Mouse (Mus musculus) liver, embryonic 16.5 days (tissue): Measurements from ENCODE around the gene Foxo3. TPM values are rescaled to one million over a fixed set of nuclear protein-coding genes. Genes with fewer than 3 reads are reported as not detected.

Experiments used
- ATAC-seq: fragments of 200-750 bp; cut with Nextera tagmentation; 2 replicates; pipeline ENCODE4 v1.8.0; 2017; ENCODE audit warnings: low read depth, mild to moderate bottlenecking, moderate number of reproducible peaks, moderate library complexity
- H3K27ac ChIP-seq: fragments of 300-500 bp; sonication (generic); 2 replicates; pipeline ENCODE4 v1.5.1; 2014; ENCODE audit warnings: mild to moderate bottlenecking, low read length
- H3K27me3 ChIP-seq: fragments of 300-500 bp; sonication (generic); 2 replicates; pipeline ENCODE4 v1.6.1; 2014; ENCODE audit warnings: low read depth, low read length, mixed read lengths; ENCODE audit not compliant: control insufficient read depth, insufficient read depth
- H3K36me3 ChIP-seq: fragments of 300-500 bp; sonication (generic); 2 replicates; pipeline ENCODE4 v1.6.1; 2014; ENCODE audit warnings: mild to moderate bottlenecking; ENCODE audit not compliant: control insufficient read depth, insufficient read depth
- H3K4me1 ChIP-seq: fragments of 300-500 bp; sonication (generic); 2 replicates; pipeline ENCODE4 v1.6.1; 2014; ENCODE audit warnings: low read depth, low read length, mixed read lengths; ENCODE audit not compliant: control insufficient read depth
- H3K4me2 ChIP-seq: fragments of 300-500 bp; sonication (generic); 2 replicates; pipeline ENCODE4 v1.6.1; 2014; ENCODE audit warnings: low read depth, low read length, mixed read lengths
- H3K4me3 ChIP-seq: fragments of 300-500 bp; sonication (generic); 2 replicates; pipeline ENCODE4 v1.5.1; 2014; ENCODE audit warnings: low read depth, mild to moderate bottlenecking, low read length
- H3K9ac ChIP-seq: fragments of 300-500 bp; sonication (generic); 2 replicates; pipeline ENCODE4 v1.6.1; 2014; ENCODE audit warnings: low read depth, low read length
- H3K9me3 ChIP-seq: fragments of 300-500 bp; sonication (generic); replicated peaks from 2 replicates; pipeline ENCODE4 v1.6.1; 2016; ENCODE audit warnings: low read length; ENCODE audit not compliant: control insufficient read depth
- WGBS: fragments of 180-500 bp; shearing (Covaris S2); extraction: QIAGEN DNeasy Blood & Tissue Kit; methylation state at CpG from one replicate; pipeline ENCODE4 v1.1.7; 2014; ENCODE audit not compliant: insufficient replicate concordance; 5-methylcytosine and 5-hydroxymethylcytosine counted together
- polyA plus RNA-seq: library from polyadenylated mRNA; unstranded; fragments of >200 nt; fragmentation: Nextera tagmentation; extraction: Ambion mirVana; gene quantifications from 2 replicates; pipeline ENCODE4 v1.2.1, GENCODE M21; 2015

The Foxo3 gene
- polyA plus RNA-seq, 1 experiment from 2014 or later = 13.7 TPM

DNA sequence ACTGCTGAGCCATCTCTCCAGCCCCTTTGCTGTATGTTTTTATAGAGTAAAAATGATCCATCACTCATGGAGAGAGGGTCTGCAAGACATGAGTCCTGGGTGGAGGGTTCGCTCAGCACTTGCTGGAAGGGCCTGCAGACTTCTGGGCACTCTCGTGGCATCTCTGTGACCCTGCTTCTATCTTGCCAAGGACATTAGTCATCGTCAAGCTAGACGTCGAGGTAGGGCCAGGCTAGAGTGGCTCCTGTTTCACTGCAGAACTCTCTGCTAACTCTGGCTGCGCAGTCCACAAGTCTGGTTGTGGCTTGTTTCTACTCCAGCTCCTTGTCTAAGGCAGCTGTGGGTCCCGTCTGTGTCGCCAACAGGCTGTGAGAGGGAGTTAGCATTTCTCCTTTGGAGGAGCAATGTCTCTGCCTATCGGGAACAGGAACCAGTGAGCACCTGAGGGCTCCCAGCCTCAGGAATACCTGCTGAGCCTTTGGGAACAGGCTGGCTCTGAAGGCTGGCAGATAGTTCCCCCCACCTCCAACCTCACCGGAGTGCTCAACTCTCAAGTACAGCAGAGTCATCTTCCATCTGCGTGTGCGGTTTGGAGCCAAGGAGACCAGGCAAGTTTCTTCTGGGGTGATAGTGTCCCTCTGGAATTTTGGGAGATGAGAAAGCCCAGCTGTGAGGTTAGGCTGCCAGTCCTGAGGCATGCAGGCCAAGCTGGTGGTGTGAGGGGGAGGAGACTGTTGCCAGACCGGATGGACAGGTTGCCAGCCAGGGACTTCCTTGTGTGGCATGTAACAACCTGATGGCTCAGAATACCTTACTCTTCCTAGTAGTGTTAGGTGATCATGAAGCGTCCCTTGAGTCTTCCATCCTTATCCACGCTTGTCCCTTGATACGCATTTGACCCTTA lies 98.5 kb downstream of the Foxo3 start:
- no peak overlapping the region for H3K27ac ChIP-seq
- 83% methylated on average over 16 of the region's 16 CpGs for WGBS
- no peak for ATAC-seq

GRCm38 (mm10) chr10:42174283-42174682 lies 102.3 kb downstream of the Foxo3 start:
- H3K4me1 ChIP-seq = no peaks in the 10 kb centered on the region; the same call in 1 of the 2 replicates
- no peak for ATAC-seq

More for the DNA sequence above, 98.5 kb downstream of the Foxo3 start:
- Histone ChIP-seq H3K9me3 (no peaks in the 10 kb centered on the region), H3K4me1 (no peaks in the 10 kb centered on the region), H3K9ac (no peak overlapping the region), H3K27me3 (no peaks in the 10 kb centered on the region), H3K4me2 (no peak overlapping the region), H3K36me3 (peaks cover 22% of the 10 kb centered on the region), H3K4me3 (no peak overlapping the region)

GRCm38 (mm10) chr10:42173839-42174238 lies 102.7 kb downstream of the Foxo3 start:
- Histone ChIP-seq H3K27me3 (no peaks in the 10 kb centered on the region), H3K4me2 (no peak overlapping the region), H3K9ac (no peak overlapping the region), H3K36me3 (no peaks in the 10 kb centered on the region), H3K4me1 (no peaks in the 10 kb centered on the region; the same call in 1 of the 2 replicates), H3K4me3 (no peak overlapping the region), H3K9me3 (no peaks in the 10 kb centered on the region), H3K27ac (no peak overlapping the region)
- ATAC-seq = no peak
- whole genome bisulfite sequencing = 31% methylated on average over 1 of the region's 1 CpGs

More at GRCm38 (mm10) chr10:42174283-42174682, 102.3 kb downstream of the Foxo3 start:
- Histone ChIP-seq H3K27ac (no peak overlapping the region), H3K36me3 (no peaks in the 10 kb centered on the region), H3K4me2 (no peak overlapping the region), H3K27me3 (no peaks in the 10 kb centered on the region), H3K4me3 (no peak overlapping the region), H3K9ac (no peak overlapping the region), H3K9me3 (no peaks in the 10 kb centered on the region)
- 63% methylated on average over 5 of the region's 5 CpGs for WGBS

DNA sequence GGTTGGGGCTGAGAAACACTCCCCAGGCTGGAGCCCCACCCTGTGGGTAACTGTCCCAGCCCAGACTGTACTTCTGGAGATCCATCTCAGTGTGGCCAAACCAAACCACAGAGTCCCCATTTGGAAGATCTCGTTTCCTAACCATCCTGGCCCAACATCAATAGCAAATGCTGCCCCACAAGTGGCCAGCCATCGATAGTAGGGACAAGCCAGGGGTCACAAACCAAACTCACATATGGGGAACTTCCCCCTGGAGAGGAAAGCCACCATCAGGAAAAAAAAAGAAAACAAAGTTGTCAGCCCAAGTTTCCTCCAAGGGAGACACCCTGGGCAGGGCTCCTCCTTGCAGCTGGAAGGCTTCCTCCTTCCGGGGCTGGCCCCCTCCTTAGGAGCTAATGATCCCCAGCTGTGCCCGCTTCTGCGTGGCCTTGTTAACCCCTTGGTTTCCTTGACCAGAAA lies 105.6 kb downstream of the Foxo3 start:
- H3K27ac ChIP-seq = no peak overlapping the region
- no peak for ATAC-seq
- H3K9me3 ChIP-seq = no peaks in the 10 kb centered on the region
- no peak overlapping the region for H3K9ac ChIP-seq
- WGBS = 8% methylated on average over 5 of the region's 5 CpGs
- no peaks in the 10 kb centered on the region; the same call in 1 of the 2 replicates for H3K4me1 ChIP-seq
- no peaks in the 10 kb centered on the region for H3K27me3 ChIP-seq
- H3K4me3 ChIP-seq = no peak overlapping the region
- H3K36me3 ChIP-seq = no peaks in the 10 kb centered on the region
- no peak overlapping the region for H3K4me2 ChIP-seq

DNA sequence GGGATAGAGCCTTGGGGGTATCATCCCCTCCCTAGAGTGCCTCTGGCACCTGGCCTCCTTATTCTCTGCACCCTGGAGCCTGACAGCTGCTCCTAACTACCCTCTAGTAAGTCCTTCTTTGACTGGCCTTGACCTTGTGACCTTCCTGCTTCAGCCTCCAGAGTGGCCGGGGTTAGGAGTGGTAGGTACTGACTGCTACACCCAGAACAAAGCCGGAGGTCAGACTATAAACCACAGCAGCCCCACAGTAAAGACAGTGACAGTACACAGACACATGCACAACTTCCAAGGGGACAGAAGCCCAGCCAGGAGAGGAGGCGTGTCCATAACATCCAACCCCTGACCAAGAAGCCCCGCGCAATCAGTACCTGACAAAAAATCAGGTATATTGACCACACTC lies 106.4 kb downstream of the Foxo3 start:
- no peak overlapping the region for H3K4me3 ChIP-seq
- no peaks in the 10 kb centered on the region; the same call in 1 of the 2 replicates for H3K4me1 ChIP-seq
- H3K9ac ChIP-seq = no peak overlapping the region
- no peak overlapping the region for H3K27ac ChIP-seq
- ATAC-seq = 0 out of 2 replicates have a peak, but pooled peaks have one; percentile 9
- H3K4me2 ChIP-seq = no peak overlapping the region
- no peaks in the 10 kb centered on the region for H3K9me3 ChIP-seq
- H3K27me3 ChIP-seq = no peaks in the 10 kb centered on the region
- 66% methylated on average over 5 of the region's 5 CpGs for WGBS
- H3K36me3 ChIP-seq = no peaks in the 10 kb centered on the region

DNA sequence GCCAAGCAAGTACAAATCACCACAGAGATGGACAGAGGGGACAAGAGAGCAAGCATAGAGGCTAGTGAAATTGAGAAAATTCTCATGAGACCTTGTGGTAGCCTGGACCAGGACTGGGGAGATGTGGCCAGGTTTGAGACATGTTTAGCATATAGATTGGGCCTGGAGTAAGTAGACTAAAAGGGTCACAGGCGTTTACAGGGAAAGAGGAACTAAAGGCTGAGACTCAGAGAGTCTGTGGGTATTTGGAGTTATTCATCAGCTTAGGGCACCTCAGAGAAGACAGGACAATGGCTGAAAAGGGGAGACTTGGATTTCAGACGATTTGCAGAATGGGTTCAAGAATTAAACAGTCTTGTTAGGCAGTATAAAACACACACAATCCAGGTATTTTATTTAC lies 121.8 kb downstream of the Foxo3 start:
- Histone ChIP-seq H3K4me2 (no peak overlapping the region), H3K27ac (no peak overlapping the region), H3K36me3 (no peaks in the 10 kb centered on the region), H3K27me3 (no peaks in the 10 kb centered on the region), H3K4me3 (no peak overlapping the region), H3K9me3 (no peaks in the 10 kb centered on the region), H3K9ac (no peak overlapping the region), H3K4me1 (no peaks in the 10 kb centered on the region)
- 25% methylated on average over 2 of the region's 2 CpGs for WGBS
- ATAC-seq = no peak

- no peak overlapping the region for H3K9ac ChIP-seq
- H3K4me3 ChIP-seq = no peak overlapping the region
- WGBS = 36% methylated on average over 14 of the region's 14 CpGs
- H3K4me1 ChIP-seq = no peaks in the 10 kb centered on the region
- H3K4me2 ChIP-seq = no peak overlapping the region
- H3K36me3 ChIP-seq = no peaks in the 10 kb centered on the region
- no peak overlapping the region for H3K27ac ChIP-seq
- H3K27me3 ChIP-seq = no peaks in the 10 kb centered on the region
- ATAC-seq = no peak
- H3K9me3 ChIP-seq = no peaks in the 10 kb centered on the region
Measured at GRCm38 (mm10) chr10:42152426-42153205, 123.9 kb downstream of the Foxo3 start.

- ATAC-seq = no peak
- 71% methylated on average over 3 of the region's 3 CpGs for WGBS
- no peak overlapping the region for H3K9ac ChIP-seq
- H3K4me2 ChIP-seq = no peak overlapping the region
- H3K4me1 ChIP-seq = no peaks in the 10 kb centered on the region; the same call in 1 of the 2 replicates
- H3K9me3 ChIP-seq = no peaks in the 10 kb centered on the region
- no peaks in the 10 kb centered on the region for H3K27me3 ChIP-seq
- no peaks in the 10 kb centered on the region for H3K36me3 ChIP-seq
- no peak overlapping the region for H3K4me3 ChIP-seq
- H3K27ac ChIP-seq = no peak overlapping the region
Measured at GRCm38 (mm10) chr10:42149767-42150166, 126.8 kb downstream of the Foxo3 start.
